Mouse (Mus musculus) myocyte (in vitro differentiated cells): ENCODE results near the gene Gm47429. TPM values are rescaled to one million over a fixed set of nuclear protein-coding genes. Genes with fewer than 3 reads are reported as not detected.
A peak's percentile ranks its signal among the peaks of the same experiment; 100 is the strongest.
"Not testable (repeated sequence)": the region's sequence is repeated elsewhere in the genome, so short reads cannot be mapped to it uniquely, and the experiment has no call there.

Experiments used
- H3K27me3 ChIP-seq: one replicate; pipeline ENCODE4 v1.6.1; 2011; ENCODE audit not compliant: control insufficient read depth, insufficient read depth, insufficient read length
- H3K36me3 ChIP-seq: one replicate; pipeline ENCODE4 v1.6.1; 2011; ENCODE audit not compliant: control insufficient read depth, insufficient read depth
- H3K4me2 ChIP-seq: one replicate; pipeline ENCODE4 v1.6.1; 2011; ENCODE audit warnings: low read depth, control low read depth
- H3K4me3 ChIP-seq: one replicate; pipeline ENCODE4 v1.5.1; 2011; ENCODE audit warnings: mild to moderate bottlenecking, control low read depth, moderate library complexity
- H3K79me2 ChIP-seq: one replicate; pipeline ENCODE4 v1.6.1; 2011; ENCODE audit not compliant: control insufficient read depth, insufficient read depth
- H3ac ChIP-seq: one replicate; pipeline ENCODE4 v1.6.1; 2011; ENCODE audit not compliant: control insufficient read depth, insufficient read length
- CEBPB ChIP-seq: IDR thresholded peaks from 2 replicates; pipeline ENCODE4 v1.6.1; 2011; ENCODE audit warnings: mild to moderate bottlenecking, moderate library complexity; ENCODE audit not compliant: poor library complexity, insufficient read depth, severe bottlenecking
- E2F4 ChIP-seq: IDR thresholded peaks from one replicate; pipeline ENCODE4 v1.6.1; 2011; ENCODE audit warnings: mild to moderate bottlenecking, control low read depth, moderate library complexity; ENCODE audit not compliant: insufficient read depth
- MAX ChIP-seq: IDR thresholded peaks from one replicate; pipeline ENCODE4 v1.6.1; 2011; ENCODE audit warnings: low read depth, mild to moderate bottlenecking, control low read depth
- MYOD1 ChIP-seq, 3 experiments: IDR thresholded peaks; one replicate each; pipeline ENCODE4 v1.6.1; 2011; ENCODE audit warnings: control low read depth in 2 of 3, low read depth in 2 of 3, mild to moderate bottlenecking in 2 of 3, moderate library complexity in 1 of 3; ENCODE audit not compliant: insufficient read length in 2 of 3, control insufficient read depth in 1 of 3
- MYOG ChIP-seq, 3 experiments: IDR thresholded peaks; one replicate each; pipeline ENCODE4 v1.6.1; 2011; ENCODE audit warnings: control low read depth in 2 of 3, low read depth in 2 of 3, mild to moderate bottlenecking in 2 of 3; ENCODE audit not compliant: insufficient read length in 2 of 3, control insufficient read depth in 1 of 3, insufficient read depth in 1 of 3
- POLR2A ChIP-seq: IDR thresholded peaks from one replicate; pipeline ENCODE4 v1.6.1; 2011; ENCODE audit warnings: low read depth, mild to moderate bottlenecking, control low read depth, moderate library complexity; ENCODE audit not compliant: insufficient read length
- POLR2AphosphoS2 ChIP-seq: IDR thresholded peaks from one replicate; pipeline ENCODE4 v1.6.1; 2011; ENCODE audit warnings: low read depth, control low read depth; ENCODE audit not compliant: insufficient read length
- REST ChIP-seq: IDR thresholded peaks from one replicate; pipeline ENCODE4 v1.6.1; 2011; ENCODE audit warnings: mild to moderate bottlenecking, control low read depth, moderate library complexity; ENCODE audit not compliant: insufficient read depth, insufficient read length
- SRF ChIP-seq: IDR thresholded peaks from one replicate; pipeline ENCODE4 v1.6.1; 2011; ENCODE audit warnings: low read depth; ENCODE audit not compliant: control insufficient read depth, insufficient read length
- TCF12 ChIP-seq: IDR thresholded peaks from one replicate; pipeline ENCODE4 v1.6.1; 2011; ENCODE audit warnings: mild to moderate bottlenecking, control low read depth; ENCODE audit not compliant: poor library complexity, insufficient read depth, severe bottlenecking
- TCF3 ChIP-seq: IDR thresholded peaks from one replicate; pipeline ENCODE4 v1.6.1; 2011; ENCODE audit warnings: low read depth, control low read depth; ENCODE audit not compliant: insufficient read length
- USF1 ChIP-seq: IDR thresholded peaks from one replicate; pipeline ENCODE4 v1.6.1; 2011; ENCODE audit warnings: low read depth, mild to moderate bottlenecking, control low read depth, moderate library complexity
- polyA plus RNA-seq: library from polyadenylated mRNA; unstranded; fragments of >200 nt; fragmentation: generic; extraction: Trizol; gene quantifications from one replicate; pipeline ENCODE4 v1.2.1, GENCODE M21; 2012; ENCODE audit warnings: missing spikeins

Gm47429 gene
- polyA plus RNA-seq, 1 experiment: not detected

- Histone ChIP-seq H3K36me3 (no peaks in the 10 kb centered on the region), H3K4me2 (no peak overlapping the region), H3K79me2 (no peaks in the 10 kb centered on the region), H3K27me3 (peaks cover 4% of the 10 kb centered on the region), H3K4me3 (no peak overlapping the region), H3ac (no peak overlapping the region)
- TF ChIP-seq MAX: no peak
Measured at GRCm38 (mm10) chr13:50453426-50453825, 9.7 kb upstream of the Gm47429 start.

DNA sequence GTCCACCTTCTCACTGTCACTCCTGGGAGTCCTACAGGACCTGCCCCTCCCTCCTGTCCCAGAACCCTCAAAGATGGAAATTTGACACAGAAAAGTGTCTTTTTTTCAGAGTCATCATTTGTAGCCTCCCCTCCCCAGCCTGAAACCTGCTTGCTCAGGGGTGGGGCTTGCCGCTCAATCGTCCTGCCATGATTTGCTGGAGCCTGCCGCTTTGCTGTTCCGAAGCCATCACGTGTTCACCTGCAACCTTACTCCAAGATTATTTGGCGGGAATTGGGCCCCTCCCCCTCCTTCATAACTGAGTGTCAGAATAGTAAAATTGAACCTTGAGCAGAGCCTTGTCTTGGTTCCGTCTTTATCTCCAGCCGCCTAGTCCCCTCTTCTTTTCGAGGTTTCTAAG is 8.6 kb upstream of the Gm47429 start:
- not testable (repeated sequence) for H3K79me2 ChIP-seq, H3ac ChIP-seq, H3K4me2 ChIP-seq, H3K36me3 ChIP-seq, H3K4me3 ChIP-seq, H3K27me3 ChIP-seq

- Histone ChIP-seq H3K4me2 (no peak overlapping the region), H3K79me2 (no peaks in the 10 kb centered on the region)
Measured at GRCm38 (mm10) chr13:50445261-50445660, 1.5 kb upstream of the Gm47429 start.

DNA sequence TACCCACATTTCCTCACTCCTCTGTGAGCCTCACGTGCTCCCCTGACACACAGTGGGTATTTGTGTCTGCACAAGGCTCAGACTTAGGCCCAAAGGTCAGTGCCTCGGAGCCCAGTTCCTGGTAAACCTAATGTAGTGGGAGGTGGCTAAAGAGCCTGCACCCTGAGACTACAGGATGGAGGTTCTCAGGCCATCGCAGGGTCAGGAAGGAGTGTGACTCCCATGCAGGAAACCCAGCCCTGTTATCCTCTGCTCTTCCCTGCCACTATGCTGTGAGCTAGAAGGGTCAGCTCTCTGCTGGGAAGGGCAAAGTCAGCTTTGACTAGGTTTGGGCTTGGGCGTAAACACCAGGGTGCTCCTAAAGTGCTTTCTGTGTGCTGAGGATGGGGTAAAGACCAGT is 17.0 kb downstream of the Gm47429 start:
- Histone ChIP-seq H3ac (no peak overlapping the region), H3K79me2 (no peaks in the 10 kb centered on the region), H3K27me3 (no peaks in the 10 kb centered on the region), H3K36me3 (peaks cover 27% of the 10 kb centered on the region), H3K4me3 (no peak overlapping the region), H3K4me2 (no peak overlapping the region)
- no peak for TF ChIP-seq REST
- no peak for TF ChIP-seq SRF
- no peak for TF ChIP-seq E2F4
- TF ChIP-seq USF1: no peak
- TF ChIP-seq TCF3: no peak
- no peak for TF ChIP-seq TCF12
- no peak for TF ChIP-seq MAX
- no peak for TF ChIP-seq POLR2AphosphoS2

More at GRCm38 (mm10) chr13:50445261-50445660, 1.5 kb upstream of the Gm47429 start:
- Histone ChIP-seq H3K4me3 (no peak overlapping the region), H3ac (no peak overlapping the region), H3K27me3 (no peaks in the 10 kb centered on the region), H3K36me3 (no peaks in the 10 kb centered on the region)
- TF ChIP-seq TCF3: no peak
- TF ChIP-seq MYOG (IDR thresholded peaks at IDR 0.05; ENCODE audit: control insufficient read depth in 1 of 3, insufficient read depth in 1 of 3, insufficient read length in 2 of 3, low read depth in 2 of 3): no peak
- no peak for TF ChIP-seq E2F4
- no peak for TF ChIP-seq SRF
- no peak for TF ChIP-seq POLR2A
- TF ChIP-seq POLR2AphosphoS2: no peak
- TF ChIP-seq TCF12: no peak
- no peak for TF ChIP-seq MYOD1 (IDR thresholded peaks at IDR 0.05; ENCODE audit: control insufficient read depth in 1 of 3, insufficient read length in 2 of 3, low read depth in 2 of 3)
- no peak for TF ChIP-seq CEBPB
- TF ChIP-seq USF1: no peak
- no peak for TF ChIP-seq REST
- TF ChIP-seq MAX: no peak

GRCm38 (mm10) chr13:50424517-50424916 is 19.2 kb downstream of the Gm47429 start:
- no peak overlapping the region for H3ac ChIP-seq
- no peak overlapping the region for H3K4me2 ChIP-seq
- H3K27me3 ChIP-seq: no peaks in the 10 kb centered on the region
- H3K36me3 ChIP-seq: peaks cover 27% of the 10 kb centered on the region
- TF ChIP-seq REST (no peak), POLR2A (no peak), MYOD1 (IDR thresholded peaks at IDR 0.05; ENCODE audit: control insufficient read depth in 1 of 3, insufficient read length in 2 of 3, low read depth in 2 of 3) (no peak), POLR2AphosphoS2 (no peak), E2F4 (no peak)
- H3K79me2 ChIP-seq: no peaks in the 10 kb centered on the region
- no peak overlapping the region for H3K4me3 ChIP-seq

DNA sequence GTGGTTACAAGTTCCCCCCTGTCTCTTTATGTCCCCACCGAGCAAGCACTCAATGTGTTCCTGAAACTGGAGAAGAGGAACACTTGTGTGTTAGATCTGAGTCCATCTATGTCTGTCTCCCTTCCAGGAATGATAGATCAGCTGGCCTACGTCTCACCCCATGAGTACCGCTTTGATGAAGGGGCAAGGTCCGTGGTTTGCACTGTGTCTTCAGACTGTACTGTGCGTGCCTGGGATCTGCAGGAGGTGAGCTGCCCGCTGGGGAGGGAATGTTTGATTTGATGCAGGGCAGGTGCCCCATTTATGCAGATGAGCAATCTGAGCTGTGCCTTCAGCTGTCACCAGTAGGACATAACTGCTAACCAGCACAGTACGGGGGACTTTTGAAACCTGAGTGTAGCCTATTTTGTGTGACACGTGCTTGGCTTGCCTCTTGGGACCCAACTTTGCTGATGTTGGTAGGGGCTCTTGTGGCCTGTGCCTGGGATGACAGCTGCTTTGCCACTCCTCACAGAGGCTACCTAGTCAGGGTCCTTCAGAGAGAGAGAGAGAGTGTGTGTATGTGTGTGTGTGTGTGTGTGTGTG is 20.0 kb downstream of the Gm47429 start:
- no peak for TF ChIP-seq SRF
- peak in 1 of 3 experiments; percentile 54 for TF ChIP-seq MYOD1 (IDR thresholded peaks at IDR 0.05; ENCODE audit: control insufficient read depth in 1 of 3, insufficient read length in 2 of 3, low read depth in 2 of 3)
- H3K4me2 ChIP-seq: no peak overlapping the region
- peaks cover 1% of the 10 kb centered on the region for H3K79me2 ChIP-seq
- H3K27me3 ChIP-seq: no peaks in the 10 kb centered on the region
- peaks cover 27% of the 10 kb centered on the region for H3K36me3 ChIP-seq
- no peak overlapping the region for H3ac ChIP-seq
- no peak overlapping the region for H3K4me3 ChIP-seq
